Mouse (Mus musculus): Measurements from ENCODE around the gene Fbxo31.
A peak's percentile ranks its signal among the peaks of the same experiment; 100 is the strongest.
"Not testable (repeated sequence)": the region's sequence is repeated elsewhere in the genome, so short reads cannot be mapped to it uniquely, and the experiment has no call there.

Fbxo31 gene

DNA sequence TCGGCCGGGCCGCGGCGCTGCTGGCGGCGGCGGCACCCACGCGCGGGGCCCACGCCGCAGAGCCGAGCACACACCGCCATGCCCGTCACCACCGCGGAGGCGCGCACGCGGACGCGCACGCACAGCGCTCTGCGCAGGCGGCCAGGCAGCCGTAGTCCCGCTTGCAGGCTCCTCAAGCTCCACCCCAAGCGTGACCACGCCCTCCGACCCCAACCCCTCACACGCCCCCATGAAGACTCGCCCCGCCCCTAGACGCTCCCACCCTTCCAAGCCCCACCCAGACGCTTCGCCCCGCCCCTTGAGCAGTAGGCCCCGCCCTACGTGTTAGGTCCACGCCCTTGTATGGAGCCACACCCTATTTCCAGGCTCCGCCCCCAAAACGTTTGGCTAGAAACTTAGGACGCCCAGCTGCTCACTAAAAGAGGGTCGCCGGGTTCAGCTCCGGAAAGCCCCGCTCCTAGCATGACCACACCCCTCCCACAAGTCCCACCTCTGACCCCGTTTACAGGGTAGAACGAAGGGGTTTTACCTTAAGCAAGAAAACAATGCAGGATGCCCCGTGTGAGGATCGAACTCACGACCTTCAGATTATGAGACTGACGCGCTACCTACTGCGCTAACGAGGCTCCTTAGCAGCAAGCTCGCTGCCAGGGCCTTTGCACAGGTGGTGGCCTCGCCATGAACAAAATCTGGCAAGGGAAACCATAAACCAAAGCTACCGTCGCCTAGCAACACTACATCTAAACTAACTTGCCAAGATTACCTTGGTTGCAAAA lies at the start of gene Fbxo31:
TSS of gene Fbxo31 (minus strand) at position 131 of the 776 bp plus-strand sequence.
- DNase-seq (ENCODE audit: low read depth, low spot score): peak; percentile 94

DNA sequence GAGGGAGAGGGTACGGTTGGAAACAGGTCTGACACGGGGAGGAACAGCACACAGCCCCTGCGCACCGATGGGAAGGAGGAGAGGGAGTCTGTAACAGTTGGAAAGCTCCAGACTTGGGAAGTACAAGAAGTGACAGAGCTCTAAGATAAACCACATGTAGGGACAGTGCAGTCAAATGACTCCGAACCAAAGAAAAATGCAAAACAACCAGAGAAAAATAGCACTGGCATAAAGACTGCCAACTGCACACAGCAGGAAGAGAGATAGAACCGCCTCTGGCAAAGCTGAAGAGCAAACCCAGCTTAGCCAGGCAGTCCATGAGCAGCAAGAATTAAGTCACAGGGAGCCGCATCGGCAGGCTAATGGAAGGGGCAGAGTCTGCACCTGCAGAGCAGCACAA lies 44.4 kb upstream of the Fbxo31 start:
- no peak for DNase-seq (ENCODE audit: low read depth, low spot score)

DNA sequence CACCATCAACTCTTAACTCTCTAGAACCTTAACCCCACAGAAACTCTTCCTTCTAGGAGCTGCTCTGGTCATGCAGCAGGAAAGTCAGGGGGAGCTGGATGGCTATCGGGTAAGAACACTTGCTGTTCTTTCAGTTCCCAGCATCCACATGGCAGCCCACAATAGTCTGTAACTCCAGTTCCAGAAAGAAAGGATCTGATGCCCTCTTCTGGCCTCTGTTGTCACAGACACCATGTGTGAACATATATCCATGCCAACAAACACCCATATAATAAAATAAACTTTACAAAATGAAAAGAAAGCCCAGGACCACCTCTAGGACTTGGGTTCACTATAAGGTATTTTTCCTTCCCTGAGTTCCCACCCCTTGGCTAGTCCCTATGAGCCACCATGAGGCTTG lies 43.3 kb upstream of the Fbxo31 start:
- no peak for DNase-seq (ENCODE audit: low read depth, low spot score)

DNA sequence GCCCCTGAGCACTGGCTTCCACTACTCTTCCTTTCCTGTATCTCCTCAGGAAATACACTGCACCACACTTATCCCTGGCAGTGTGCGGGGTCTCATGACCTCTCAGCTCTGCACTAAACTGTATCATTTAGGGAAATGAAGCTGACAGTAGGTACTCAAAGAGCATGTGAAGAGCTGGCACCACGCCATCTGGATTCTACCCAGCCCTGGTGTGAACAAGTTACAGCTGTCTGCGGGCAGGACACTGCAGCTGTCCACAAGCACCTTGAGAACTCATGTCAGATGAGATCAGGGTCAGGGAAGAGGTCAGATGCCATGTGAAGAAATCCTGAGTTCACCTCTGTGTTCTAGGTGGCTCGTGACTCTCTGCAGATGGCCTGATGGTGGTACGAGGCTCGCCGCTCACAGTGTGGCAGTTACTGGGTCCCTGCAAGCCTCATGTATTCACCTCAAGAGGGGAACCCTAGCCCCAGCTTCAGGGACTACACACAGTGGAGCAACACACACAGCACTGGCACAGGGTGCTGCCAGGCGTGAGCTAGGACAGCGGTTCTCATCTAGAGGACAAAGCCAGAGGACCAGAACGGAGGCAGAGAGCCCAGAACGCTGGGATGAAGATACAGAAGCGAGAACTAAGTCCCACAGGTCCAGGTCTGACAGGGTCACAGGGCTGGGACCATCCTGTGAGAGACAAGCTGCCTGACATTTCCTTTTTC lies 42.4 kb upstream of the Fbxo31 start:
- DNase-seq (ENCODE audit: low read depth, low spot score): no peak

DNA sequence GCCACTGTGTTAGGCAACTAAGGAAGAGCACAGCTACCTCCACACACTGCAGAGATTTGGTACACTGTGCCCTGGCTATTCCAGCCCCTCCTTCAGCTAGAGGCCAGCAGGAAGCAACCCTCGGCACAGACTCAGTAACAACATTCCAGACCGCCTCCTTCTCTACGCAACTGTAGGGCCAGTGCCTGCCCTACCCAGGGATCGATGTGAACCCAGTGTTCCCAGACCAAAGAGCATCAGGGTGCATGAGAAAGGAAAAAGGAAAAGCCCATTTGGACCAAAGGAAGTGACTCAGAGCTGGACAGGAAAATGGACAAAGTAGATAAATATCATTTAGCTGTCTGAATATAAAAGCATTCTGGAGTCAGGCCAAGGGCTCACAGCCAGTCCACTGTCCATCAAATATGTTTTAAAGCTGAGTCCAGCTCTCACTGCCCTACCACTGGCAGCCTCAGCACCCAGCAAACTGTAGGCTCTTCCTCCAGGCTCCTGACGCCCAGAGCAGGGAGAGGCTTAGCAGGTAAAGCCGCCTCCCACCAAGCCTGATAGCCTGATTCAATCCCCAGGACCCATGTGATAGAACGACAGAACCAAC lies 40.9 kb upstream of the Fbxo31 start:
- DNase-seq (ENCODE audit: low read depth, low spot score): no peak

DNA sequence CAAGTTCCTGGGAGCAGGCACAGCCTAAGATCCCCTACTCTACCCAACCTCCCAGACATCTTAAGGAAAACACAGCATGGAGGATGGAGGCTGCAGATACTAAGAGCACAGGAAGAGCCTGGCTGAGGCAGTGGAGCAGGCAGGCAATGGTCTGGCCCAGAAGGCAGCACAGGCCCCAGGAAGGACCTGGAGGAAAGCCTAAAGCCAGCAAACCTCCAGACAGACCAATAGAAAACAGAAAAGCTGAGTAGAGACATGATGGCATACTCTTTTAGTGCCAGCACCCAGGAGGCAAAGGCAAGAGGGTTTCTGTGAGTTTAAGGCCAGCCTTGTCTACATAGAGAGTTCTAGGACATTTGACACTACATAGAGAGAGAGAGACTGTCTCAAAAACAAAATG lies 34.8 kb upstream of the Fbxo31 start:
- DNase-seq (ENCODE audit: low read depth, low spot score): no peak

DNA sequence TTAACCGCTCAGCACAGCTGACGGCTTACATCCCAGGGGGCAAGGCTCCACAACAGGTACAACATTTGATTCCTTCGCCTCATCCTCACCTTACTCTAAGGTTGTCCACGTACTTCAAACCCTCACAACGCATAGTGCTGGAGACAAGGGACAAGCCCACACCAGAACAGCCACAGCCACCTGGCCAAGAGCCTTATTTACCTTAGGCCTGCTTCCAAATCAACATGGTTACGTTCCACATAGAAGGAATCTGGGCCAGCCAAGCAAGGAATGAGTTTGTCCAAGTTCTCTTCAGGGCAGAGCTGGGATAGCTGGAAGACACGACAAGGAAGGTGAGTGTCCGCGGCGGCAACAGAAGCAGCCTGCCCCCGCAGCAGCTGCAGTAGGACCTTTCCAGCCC lies 31.3 kb upstream of the Fbxo31 start:
- DNase-seq (ENCODE audit: low read depth, low spot score): no peak

DNA sequence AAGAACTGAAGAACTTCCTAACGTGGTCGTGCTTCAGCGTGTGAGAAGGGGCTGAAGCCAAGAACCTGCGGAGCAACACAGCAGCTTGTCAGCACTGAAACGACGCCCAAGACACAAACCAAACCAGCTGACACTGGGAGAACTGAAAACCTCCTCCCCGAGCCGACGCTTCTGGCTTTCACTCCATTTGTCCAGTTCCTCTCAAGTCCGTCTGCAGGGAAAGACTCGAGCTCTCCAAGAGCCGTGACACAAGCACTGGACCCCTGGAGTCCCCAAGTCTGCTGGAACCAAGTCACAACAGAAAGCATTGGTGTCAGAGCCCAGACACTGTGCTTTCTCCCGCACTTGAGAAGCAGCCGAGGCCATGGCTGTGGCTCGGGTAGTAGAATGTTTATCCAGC lies 30.6 kb upstream of the Fbxo31 start:
- DNase-seq (ENCODE audit: low read depth, low spot score): no peak

DNA sequence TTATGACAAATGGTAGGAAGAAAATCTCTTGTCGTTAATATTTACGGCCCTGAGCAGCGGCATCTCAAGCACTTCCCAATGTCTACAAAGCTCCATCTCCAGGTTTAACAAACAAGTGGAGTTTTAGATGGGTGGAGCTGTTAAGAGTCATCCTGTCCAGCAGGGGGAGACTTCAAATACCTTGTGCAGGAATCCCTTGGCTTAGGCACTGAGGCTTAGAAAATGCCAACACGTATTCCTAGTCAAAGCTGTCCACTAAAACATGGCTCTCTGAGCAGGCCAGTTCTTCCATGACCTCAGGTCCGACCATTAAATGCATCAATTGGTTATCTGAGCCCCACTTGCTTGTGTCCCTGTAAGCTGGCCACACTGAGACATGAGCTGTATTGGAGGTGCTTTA lies 29.1 kb upstream of the Fbxo31 start:
- no peak for DNase-seq (ENCODE audit: low read depth, low spot score)

DNA sequence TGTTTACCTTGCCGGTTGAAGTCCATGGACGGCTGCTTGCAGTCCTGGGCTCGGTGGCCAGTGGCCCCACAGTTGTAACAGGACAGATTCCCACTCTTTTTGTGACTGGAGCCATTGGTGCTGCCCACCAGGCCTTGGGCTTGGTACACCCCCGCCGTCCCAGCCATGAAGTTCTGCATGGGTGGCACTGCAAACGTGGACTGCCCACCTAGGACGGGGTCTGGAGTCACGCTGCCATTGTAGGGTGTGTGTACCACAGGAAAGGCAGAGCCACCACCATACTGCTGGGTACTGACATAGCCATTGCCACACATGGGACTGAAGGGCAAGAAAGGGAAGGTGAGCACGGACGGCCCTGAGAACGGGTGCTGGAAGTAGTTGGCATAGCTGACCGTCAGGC lies 25.2 kb upstream of the Fbxo31 start:
- DNase-seq (ENCODE audit: low read depth, low spot score): no peak

DNA sequence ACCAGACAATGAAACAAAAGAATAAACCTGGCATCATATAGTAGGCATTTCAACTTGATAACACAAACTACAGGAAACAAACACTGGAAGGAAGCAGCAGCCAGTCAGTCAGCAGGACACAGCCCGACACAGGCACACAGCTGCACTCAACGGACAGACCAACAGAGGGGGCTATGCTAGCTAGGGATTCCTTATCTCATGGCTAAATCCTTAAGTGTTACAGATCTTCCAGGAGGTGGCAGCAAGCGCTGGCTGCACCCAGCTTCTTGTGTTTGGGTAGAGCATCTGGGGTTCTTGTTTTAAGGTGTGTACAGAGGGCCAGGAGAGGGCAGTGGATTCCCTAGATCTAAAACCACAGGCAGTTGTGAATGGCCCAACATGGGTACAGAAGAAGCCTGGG lies 24.3 kb upstream of the Fbxo31 start:
- peak; percentile 61 for DNase-seq (ENCODE audit: low read depth, low spot score)

DNA sequence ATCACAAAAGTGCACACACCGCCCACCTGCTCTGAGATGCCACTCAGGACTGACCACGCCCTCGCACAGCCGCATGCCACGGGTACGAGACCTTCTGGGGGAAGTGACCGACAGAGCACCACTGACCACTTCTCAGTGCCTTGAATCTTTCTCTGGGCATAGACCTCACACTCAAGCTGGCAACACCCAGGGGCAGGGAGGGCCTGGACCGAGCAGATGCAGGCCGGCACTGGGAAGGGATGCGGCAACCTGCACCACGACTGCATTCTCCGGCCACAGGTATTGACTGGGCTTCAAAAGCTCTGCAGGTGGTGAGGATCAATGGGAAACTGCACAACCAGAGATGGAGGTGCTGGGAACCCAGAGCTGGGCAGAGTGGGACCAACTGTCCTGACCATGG lies 23.8 kb upstream of the Fbxo31 start:
- no peak for DNase-seq (ENCODE audit: low read depth, low spot score)

DNA sequence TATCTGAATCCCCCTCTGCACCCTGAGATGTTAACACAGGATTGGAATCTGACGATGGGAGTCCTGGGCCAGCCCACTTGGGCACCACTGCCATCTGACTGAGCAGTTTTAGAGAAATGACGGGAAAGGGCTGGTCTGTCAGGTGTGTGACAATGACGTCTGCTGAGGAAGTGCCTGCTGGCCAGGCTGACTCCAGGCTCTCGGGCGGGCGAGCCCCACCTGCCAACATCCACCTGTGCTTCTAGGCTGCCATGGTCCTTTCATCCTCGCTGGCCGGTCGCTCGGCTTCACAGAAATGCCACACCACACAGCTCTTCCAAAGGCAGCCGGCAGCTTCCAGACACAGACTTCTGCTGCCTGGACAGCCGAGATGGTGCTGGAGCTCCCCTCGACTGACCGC lies 21.2 kb upstream of the Fbxo31 start:
- no peak for DNase-seq (ENCODE audit: low read depth, low spot score)

DNA sequence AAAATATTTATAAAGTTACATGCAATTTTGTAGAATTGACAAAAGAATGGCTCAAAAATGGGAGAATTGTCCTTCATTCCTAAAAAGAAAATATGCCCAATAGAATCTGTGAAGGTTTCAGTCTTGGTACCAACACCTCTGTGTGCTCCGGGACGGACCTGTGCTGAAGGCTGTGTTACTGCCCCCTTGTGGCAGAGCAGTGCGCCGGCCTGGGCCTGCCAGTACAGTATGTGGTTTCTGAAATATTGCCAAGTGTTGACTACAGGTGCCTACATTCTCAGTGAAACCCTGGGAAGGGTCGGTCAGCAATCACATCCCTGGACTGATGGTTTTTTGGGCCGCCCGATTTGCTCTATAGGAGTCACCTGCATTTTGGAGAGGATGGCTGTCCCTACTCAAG lies 20.3 kb upstream of the Fbxo31 start:
- DNase-seq (ENCODE audit: low read depth, low spot score): peak; percentile 81

DNA sequence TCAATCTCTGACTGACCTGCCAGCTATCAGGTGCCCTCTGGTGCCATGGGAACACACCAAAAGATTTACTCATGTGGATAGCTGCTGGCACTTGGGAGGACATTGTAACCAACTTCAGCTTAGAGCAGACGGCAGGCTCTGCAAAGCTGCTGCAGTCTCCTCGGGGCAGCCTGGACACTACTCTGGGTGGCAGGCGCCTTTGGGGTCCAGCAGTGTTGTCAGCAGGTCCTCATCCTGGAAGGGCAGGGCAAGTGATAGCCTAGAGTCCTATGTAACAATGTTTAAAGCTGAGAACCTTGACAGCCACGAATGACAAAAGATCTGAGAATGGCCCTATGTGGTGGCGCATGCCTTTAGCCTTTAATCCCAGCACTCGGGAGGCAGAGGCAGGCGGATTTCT lies 19.6 kb upstream of the Fbxo31 start:
- DNase-seq (ENCODE audit: low read depth, low spot score): no peak

DNA sequence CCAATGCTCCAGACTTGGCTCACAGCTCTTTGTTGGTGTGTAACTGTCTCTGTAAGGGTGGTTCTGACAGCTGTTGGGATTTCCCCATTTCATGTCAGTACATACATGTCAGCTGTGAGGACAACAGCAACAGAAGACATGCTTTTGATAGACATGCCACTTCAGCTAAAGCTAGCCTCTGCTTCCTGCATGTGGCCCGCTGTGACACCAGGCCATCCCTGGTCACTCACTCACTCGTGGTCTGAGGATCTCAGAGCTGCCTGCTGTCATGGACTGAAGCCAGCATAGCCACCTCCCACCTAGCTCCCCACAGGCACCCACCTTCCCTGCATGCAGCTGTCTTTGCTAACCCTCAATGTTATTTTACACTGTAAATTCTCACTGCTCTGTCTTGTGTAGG lies 18.9 kb upstream of the Fbxo31 start:
- DNase-seq (ENCODE audit: low read depth, low spot score): not testable (repeated sequence)

DNA sequence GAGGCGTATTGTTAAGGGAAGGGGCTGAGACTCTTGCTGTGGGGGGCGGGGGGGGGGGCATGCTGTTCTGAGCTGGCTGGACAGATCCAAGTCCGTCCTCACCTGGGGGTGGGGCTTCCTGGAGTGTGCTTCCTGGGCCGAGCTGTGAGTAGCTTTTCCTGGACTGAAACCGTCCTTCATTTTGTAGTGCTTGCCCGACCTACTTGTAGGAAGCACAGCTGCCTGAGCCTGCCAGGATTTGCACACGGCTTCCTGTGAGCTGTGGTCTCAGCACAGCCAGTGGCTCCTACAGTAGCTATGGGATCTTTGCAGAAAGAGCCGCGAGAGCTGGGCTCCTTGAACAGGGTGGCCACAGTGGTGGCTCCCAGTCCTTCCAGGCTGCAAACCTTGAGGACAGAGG lies 15.4 kb upstream of the Fbxo31 start:
- no peak for DNase-seq (ENCODE audit: low read depth, low spot score)

DNA sequence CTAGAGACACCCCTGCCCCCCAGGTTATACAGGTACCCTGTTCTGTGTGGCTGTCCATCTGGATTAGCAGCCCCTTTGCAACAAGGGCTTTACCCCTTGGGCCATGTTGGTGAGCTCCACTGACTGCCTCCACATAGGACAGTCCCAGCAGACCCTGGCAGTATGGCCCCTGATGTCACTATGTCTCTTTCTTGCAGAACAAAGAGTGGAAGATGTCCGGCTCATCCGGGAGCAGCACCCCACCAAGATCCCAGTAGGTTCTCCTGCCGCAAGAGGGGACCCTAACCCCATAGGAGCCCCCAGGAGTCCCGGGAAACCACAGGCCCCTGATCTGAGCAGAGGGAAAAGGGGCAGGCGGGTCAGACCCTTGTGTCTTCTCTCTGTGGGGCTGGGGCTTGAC lies 14.7 kb upstream of the Fbxo31 start:
- DNase-seq (ENCODE audit: low read depth, low spot score): no peak

DNA sequence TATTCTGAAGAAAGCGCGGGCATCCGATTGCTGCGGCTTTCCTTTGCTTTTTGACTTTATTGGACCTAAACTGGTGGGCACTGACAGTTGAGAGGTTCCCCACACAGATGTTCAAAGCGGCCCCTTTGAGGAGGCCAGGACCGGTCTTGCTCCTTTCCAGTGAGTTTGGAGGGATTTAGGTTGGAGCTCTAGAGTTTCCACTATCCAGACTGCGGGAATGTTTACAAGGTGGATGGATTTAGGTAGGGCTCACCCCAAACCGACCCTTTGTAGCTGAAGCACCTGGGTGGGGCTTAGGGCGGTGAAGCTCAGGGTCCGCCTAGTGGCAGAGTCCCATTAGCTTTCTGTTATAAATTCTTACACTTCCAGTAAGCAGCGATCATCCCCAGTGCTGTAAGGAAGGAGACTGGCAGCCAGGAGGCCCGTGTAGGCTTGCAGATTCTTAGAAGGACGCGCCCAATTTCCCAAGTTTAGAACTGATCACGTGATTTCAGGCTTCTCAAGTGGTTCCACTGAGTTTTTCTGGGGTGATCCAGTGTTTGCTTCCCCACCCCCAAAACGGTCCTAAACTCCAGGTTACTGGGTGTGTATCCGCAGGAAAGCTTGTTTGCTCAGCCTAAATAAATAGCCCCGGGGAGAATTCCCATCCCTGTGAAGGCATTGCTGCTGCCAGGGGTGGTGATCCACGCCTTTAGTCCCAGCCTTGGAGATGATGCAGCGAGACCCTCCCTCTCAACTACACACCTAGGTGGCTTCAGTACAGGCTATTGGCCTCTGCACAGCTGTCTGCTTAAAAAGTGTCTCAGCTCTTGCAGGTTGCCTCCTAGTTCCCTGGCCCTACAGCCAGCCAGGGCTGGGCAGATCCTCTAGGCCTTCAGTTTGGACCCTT lies 12.8 kb upstream of the Fbxo31 start:
- DNase-seq (ENCODE audit: low read depth, low spot score): peak; percentile 69

DNA sequence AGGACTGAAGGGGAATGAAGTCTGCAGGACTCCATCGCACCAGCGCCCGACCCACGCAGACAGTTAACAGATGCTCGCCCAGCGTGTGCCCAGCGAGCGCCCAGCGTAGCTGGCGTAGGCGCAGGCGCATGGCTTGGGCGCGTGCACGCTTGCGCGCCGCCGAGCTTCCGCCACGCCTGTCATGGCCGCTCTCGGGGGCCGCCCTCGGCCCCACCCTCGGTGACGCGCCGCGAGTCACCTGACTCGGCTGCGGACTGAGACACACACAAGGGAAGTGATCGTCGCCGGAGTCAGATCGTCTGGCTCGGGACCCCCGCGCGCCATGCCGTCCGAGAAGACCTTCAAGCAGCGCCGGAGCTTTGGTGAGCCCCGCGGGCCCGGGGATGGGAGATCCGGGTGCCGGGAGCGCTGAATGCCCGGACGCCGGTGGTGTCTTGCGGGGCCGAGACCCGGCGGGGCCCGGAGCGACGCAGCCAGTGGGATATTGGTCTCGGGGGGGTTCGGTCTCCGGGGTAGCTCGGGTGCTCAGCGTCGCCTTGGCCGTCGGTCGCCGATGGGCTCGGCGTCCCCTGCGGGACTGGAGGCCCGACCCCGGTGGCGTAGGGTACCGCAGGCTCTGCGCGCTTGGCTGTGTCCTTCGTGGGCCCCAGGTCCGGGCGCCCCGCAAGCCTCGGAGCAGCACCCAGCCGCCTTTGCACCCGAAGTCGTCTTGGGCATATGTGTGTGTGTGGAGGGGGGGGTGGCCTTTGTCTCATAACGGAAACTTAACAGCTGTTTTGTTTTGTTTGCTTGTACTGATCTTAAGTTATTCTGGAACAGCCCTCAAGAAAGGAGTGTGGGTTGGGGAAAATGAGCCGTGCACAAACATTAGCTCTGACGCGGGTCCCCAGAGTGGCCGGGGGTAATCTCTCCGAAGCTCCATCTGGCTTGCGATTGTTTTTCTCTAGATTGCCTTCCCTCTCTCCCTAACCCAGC lies 11.9 kb upstream of the Fbxo31 start, which contains the start of gene Map1lc3b:
TSS of gene Map1lc3b (plus strand) at position 159 of the 975 bp plus-strand sequence.
- peak; percentile 95 for DNase-seq (ENCODE audit: low read depth, low spot score)

Measured in CD4-positive helper T cell, adult 2 months (primary cell).